Mouse (Mus musculus) T-helper 2 cell (primary cell): ENCODE data around the gene Cdyl.

Experiments used
- in situ Hi-C: fragments of 300-600 bp; cut with MboI, MseI; formaldehyde crosslinking; loops from one replicate; pipeline ENCODE4 v1.15.1; 2025; ENCODE audit warnings: high pct_unique_total_duplicates

Gene Cdyl

DNA sequence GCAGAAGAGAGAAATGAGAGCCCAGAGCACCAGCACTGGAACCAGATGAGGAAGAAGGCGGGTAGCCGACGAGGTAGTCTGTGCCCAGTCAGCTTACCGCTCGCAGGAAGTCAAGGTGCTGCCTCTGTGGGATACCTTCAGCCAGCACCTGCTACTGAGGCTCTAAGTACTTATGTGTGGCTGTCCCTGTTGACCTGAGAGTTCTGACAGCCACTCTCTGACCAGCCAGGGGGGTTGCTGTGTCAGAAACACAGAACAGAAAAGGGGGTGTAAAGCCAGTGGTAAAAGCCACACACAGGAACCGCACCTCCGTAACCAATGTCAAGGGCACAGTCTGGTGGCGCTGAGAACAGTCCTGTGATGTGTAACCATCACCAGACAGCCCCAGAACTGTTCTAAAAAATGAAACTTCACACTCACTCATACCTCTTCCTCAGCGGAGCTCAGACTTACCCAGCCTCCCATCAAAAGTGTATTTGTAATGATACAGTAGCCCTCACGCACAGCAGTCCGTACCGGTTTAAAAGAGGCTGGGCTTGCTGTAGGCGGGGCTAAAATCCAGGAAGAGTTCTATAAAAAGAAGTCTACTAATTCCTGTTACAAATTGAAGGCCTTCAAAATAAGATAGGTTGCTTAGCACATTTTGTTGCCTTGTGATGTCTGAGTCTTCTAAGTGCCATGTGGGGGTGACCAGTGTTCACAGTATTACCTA is 138.3 kb downstream of the Cdyl start:
- in situ Hi-C loops: no loop called here

DNA sequence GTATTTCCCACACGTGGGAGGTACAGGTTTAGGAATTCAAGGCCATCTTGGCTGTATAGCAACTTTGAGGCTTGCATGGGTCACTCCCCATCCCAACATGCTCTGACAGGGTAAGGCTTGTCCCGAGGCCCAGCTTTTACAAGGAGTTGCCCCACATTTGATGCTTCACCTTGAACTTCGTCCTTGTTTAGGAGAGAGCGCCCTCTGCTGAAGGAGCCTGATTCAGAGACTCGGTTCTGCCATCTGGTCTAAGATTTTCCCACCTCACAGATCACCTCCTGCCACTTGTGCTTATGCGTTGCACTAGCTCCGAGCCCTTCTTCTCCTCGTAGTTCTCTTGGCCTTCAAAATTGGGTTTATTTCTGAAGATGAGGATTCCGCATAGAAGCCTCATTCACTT is 139.0 kb downstream of the Cdyl start:
- in situ Hi-C loops: no loop called here

DNA sequence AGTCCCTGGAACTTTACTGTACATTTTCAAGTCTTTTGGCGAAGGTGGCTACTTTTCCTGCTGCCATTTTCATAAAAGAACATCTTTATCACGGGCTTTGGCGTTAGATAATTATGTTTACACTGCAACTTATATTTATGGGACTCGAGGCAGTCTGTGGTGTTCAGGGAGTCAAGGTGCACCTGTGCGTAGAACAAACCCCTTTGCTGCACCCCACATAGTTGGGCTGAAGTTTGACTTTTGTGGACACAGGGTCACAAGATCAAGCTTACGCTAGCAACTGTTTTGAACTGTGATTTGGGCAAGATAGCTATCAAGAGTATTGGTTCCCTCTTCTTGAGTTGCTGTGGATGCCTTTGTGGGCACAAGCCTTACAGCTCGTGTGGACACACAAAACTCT is 140.6 kb downstream of the Cdyl start:
- in situ Hi-C loops: no loop called here

DNA sequence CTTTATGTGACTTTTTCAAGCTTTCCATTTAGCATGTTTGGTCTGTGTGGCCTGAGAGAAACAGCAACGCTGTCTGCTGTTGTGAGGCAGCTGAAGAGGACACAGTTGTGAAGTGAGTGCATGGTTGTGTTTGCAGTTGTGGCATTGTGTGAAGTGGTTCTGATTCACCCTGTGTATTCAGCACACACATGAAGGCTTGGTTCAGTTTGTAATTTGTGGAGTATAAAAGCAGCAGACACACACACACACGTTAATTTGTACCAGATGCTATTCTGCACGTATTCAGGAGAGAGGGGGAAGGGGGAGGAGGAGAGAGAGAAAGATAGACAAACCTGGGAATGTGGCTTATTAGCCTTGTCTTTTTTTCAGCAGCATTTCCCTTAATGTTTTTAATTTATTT is 146.1 kb downstream of the Cdyl start:
- in situ Hi-C loops: no loop called here

DNA sequence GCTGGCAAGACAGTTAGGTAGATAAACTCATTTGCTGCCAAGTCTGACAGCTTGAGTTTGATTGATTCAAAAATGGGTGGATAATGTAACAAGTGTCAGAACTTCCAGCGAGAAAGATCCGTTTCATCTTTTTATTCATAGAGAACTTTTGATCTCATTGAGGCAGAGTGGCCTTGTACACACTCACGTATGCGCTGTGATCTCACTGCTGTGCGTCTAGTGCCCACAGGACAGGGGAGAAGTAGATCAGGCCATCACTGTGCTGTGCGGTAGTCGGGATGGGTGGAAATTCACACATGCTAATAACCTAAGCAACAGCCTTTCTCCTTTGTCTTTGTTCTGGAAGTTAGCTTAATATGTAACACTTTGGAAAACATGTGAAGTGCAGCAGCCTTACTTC is 146.5 kb downstream of the Cdyl start:
- in situ Hi-C loops: no loop called here

DNA sequence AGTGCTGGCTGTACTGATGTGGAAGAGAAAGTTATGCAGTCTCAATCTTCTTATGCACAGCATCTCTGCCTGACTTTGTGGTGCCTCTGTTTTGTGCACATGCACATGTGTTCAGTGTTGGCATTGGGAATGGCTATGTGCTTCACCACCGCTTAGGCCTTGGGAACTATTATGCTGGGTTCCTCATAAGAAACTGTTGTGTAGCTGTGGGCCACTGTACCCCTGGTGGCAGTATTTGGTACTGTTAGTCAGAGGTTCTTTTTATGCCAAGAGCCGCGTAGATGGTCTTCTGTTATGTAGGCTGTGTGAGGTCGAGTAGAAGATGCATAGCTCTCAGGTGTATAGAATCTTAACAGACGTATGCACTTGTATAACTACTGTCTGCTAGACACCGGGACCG is 147.4 kb downstream of the Cdyl start:
- in situ Hi-C loops: no loop called here

DNA sequence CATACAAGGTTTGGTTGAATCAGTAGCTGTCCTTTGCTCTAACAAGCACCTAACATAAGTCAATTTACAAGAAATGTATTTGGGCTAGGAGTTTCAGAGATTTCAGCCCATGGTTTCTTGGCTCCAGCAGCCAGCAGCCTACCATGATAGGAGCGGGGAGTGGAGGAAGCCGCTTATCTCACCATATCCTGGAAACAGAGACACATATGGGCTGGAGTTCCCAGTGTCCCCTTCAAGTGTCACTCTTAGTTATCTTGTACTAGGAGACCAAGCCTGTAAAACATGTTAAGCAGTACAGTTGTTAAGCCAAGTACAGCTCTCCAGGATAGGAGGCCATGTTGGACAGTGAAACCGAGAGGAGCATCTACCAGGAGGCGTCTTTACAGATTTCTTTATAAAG is 147.9 kb downstream of the Cdyl start:
- in situ Hi-C loops: no loop called here

DNA sequence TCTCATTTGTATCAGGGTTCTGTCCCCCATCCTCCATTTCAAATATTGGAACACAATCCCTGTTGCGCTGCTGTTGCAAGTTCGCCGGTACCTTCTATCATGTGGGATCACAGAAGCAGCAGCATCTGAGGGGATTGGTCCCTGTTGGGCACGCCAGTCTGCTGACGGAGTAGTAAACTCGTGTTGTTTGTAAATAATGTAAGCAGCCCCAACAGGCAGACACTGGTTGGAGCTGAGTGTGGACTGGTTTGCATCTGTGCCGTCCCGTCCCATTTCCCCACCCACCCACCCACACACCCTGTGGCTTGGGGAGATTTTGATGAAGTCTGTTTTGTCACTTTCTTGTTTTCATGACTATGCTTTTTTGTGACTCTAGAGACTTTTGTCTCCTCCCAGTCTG is 148.3 kb downstream of the Cdyl start:
- in situ Hi-C loops: no loop called here

DNA sequence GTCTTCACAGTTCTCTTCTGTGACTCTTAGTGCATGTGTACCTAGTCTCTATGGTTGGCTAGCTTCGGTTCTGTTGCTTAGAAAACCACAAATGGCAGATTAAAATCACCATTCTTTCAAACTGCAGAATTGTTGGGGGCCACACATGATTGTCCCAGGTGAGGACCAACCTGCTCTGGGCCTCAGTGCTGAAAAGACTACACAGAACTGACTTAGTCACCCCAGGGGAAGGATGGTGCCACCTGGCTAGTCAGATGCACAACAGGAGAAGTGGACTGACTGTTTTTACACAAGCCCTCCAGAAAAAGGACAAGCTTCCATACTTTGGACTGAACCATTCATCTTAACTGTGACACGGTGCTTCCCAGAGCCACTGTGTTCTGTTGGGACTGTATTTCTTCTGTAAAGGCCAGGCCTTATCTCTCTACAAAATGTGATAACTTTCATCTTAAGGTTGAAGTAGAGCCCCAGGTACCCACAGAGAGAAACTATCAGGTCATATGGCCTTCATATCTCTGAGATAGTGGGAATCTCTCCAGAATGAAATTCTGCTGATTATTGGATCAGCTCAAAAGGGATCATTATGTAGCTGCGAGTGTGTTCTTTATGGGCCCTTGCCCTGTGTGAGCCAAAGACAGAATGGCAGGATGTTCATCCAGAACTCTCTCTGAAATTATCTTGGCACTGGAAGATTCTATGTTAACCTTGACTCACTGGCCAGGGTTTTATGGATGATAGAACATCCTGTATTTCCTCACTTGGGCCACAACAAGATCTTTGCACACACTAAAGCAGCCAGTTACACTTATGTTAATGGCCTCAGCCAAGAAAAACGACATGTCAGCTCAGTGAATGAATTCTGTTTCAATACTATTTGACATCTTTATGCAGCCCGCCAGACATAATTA is 149.9 kb downstream of the Cdyl start:
- in situ Hi-C loops: no loop called here

DNA sequence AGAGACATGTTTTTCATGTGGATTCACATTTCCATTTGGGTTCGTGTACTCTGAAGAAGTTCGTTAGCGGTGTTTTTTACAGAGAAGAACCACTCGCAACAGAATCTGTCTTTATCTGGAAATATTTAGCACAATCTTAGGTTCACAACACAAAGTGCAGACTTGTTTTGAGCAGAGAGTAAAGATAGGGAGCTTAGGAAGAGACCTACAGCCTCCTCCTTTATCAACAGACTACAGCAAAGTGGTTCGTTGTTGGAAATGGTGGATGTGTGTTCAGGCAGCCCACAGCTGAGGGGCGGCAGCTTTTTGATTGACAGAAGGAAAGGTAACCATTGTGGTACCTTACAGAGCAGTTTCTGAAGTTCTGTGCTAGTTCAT is 150.5 kb downstream of the Cdyl start:
- in situ Hi-C loops: no loop called here

DNA sequence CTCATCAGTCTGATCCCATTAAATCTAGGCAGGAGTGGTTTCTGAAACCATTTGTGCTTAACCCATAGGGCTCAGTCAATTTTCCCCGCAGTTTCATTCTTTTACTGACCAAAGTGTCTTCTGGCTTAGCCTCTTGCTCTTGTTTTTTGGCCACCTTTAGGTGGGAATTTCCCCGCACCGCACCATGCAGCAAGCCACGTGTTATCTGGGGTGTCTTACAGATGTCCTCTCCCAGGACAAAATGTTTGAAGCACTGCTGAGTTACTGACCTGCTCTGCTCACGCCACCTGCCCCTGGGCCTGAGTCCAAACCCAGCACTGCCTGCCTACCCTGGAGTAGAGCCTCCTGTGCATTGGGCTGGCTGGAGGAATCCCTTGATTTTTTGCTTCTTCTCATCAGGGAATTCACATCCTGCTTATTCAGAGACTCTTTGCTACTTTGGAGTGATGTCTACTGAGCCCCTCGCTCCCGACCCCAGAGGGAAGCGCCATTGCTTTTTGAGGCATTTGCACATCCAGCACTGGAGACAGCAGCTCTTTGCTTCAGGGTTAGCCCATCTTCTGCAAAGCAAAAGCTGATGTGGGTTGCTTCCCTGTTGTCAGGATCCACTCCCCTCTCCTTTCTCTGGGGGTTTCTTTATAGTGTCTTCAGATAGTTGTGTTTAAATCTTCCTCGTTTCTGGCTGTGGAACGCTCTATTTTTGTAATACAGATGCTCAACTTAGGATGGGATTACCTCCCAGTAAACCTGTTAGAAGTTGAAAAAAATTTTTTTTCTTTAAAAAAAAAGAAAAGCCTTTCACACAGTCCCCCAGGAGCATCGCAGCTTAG is 151.9 kb downstream of the Cdyl start:
- in situ Hi-C loops: no loop called here

DNA sequence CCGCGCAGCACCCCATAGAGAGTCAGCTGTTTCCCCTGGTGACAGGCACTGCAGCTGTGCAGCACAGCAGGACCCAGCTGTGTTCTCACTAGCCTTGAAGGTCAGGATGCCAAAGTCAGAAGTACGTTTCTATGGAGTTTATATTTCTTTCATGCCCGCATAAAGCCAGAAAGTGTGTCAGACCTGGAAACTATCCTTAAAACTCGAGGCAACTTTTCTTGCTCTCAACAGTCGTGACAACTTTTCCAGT is 152.5 kb downstream of the Cdyl start:
- in situ Hi-C loops: no loop called here

DNA sequence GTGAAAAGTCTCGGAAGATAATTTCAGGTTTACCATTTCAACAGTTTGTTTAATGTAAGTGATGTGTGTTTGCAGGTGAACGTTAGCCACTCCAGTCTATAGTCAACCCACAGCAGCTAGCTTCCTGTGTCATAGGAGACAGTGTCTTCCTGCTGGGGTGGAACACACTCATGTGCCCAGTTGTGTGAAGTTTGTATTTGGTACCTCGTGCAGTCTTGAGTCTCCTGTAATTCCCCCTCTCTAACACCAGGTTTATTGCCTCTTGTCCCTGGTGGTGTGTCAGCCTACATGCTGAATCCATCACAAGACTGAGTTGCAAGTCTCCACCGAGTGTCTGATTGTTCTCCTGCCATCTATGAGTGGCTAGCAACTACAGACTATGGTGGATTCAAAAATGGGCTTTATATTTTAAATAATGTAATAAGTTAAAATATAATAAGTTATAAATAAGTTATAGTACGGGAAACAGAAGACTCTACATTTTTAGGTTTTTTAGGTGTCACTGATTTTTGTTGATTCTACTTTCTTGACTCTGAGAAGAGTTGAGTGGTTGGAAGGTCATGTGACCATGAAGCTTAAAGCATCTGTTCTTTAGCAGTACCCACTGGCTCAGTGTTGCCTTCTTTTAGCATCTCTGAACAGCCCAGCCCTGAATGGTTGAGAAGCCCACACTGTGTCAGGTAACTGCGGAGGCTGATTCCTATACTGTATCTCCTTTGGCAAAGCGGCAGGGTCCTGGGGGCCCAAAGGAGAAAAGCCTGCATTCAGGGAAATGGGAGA is 153.9 kb downstream of the Cdyl start:
- in situ Hi-C loops: no loop called here

DNA sequence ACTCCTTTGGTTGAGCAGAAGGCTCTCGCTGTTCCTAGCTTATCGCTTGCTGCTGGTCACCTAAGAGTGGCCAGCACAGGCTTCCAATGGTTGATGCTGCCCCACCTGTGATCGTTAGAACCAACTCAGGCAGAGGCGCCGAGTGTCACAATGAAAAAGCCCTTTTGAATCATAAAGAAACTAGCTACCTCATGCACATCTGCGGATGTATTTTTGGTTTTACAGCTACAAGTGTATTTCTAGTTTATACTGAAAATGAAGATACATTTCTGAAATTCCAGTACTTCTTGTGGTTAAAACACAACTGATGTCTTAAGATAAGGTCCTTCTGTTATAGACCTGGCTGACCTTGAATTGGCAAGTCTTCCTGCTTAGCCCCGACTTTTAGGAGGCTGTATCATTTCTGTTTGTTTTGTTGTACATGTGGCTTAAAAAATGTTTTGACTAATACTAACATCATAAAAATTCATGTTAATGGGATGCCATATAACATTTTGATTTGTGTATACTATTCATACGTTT is 155.6 kb downstream of the Cdyl start:
- in situ Hi-C loops: no loop called here

DNA sequence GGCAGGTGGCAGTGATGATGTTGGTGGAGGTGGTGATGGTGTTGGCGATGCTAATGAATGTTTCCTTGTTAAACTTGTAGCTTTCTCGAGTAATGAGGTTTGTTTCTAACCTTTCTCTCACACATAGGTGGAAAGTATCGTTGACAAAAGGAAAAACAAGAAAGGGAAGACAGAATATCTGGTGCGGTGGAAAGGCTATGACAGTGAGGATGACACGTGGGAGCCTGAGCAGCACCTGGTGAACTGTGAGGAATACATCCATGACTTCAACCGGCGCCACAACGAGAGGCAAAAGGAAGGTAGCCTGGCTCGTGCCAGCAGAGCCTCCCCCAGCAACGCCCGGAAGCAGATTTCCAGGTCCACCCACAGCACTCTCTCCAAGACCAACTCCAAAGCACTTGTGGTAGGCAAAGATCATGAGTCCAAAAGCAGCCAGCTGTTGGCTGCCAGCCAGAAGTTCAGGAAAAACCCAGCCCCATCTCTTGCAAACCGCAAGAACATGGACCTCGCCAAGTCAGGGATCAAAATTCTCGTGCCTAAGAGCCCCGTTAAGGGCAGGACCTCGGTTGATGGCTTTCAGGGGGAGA is 156.2 kb downstream of the Cdyl start:
- in situ Hi-C loops: no loop called here

DNA sequence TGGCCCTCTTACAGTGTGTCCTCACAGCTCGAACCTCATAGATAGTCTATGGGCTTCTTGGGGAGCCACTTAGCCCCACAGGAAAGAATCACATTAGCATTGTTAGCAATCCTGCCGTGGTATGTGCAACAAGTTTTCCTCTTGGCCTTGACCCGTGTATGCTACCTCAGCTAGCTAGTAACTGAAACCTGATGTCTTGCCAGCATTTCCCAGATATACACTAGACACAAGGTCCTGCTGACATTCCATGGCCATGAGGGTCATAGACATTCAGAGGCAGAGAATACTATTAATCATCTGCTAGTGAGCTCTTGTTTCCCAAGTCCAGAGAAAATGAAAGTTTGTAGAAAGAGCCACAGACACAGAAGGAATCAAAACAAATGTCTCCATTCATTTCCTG is 158.0 kb downstream of the Cdyl start:
- in situ Hi-C loops: no loop called here

DNA sequence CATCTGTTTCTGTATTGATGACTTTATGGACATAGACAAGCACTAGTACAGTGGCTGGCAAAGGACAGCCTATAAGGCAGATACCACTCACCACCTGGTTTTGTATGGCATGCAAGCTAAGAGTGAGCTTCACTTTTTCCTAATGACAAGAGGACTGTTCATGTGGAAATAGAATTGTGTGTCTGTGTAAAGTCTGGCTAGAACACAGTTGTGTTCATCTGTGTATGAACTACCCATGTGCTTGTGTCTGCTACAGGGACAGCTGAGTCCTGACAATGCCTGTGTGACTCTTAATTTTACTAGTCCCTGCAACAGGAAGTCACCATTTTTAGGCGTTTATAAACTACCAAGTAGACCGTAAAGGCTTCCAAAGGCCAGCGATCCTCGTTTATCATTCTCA is 158.4 kb downstream of the Cdyl start:
- in situ Hi-C loops: no loop called here

DNA sequence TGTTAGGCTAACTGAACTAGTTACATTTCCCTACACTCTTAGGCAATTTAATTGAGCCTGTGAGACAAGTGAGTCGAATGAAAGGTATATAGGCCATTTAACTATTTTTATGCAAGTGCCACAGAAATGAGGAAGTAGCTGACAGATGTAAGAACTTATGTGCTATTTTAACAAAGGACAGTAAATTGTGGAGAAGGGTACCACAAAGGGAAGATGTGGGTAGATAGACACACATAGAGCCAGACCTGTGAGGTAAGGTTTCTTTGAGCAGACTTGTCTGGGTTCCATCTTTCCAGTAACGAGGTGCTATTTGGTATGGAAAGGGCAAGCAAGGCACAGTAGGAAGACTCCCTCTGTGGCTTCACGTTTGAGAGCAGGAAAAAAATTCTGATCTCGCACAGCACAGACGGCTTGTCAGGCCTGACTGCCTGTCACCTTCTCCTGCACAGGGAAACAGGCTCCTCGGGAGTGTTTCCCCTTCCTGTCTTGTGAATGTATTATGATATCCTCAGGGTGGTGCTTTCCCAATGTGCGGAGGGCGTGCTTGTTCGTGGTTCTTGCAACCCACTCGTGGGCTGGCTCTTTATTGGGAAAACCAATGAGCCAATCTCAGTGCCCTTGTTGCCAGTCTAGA is 162.3 kb downstream of the Cdyl start:
- in situ Hi-C loops: no loop called here

DNA sequence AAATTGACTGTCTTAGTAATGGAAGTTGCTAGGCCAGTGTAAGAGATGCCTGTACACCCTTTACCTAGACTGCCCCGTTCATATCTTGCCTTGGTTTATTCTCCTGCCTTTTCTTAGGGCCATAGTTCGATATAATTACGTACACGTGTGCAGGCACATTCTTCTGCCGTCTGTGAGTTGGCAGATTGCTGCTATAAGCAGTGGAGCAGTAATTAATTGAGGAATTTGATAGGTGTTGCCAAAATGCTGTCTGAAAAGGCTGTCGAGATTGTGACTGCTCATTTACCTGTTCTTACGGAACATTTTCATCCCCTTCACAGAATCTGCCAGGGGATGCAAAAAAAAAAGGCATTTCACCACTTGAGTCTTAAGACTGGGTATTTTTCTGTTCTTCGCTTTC is 163.2 kb downstream of the Cdyl start:
- in situ Hi-C loops: no loop called here

DNA sequence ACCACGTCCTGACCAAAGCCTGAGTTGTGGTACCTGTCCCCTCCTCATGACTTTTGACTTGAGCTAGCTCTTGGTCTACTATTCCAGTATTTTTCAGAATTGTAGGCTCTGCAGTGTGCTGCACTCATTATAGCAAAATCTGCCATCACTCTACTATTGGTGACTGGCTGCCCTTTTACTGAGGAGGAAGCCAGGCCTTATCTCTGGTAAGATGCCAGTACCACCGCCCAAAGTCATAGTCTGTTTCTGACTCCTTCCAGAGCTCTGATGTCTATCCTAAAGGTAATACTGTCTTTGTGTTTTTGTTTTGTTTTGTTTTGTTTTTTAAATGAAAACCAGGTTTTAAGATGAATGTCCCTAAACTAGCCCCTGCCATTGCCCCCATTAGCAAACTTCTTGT is 166.0 kb downstream of the Cdyl start:
- in situ Hi-C loops: no loop called here

DNA sequence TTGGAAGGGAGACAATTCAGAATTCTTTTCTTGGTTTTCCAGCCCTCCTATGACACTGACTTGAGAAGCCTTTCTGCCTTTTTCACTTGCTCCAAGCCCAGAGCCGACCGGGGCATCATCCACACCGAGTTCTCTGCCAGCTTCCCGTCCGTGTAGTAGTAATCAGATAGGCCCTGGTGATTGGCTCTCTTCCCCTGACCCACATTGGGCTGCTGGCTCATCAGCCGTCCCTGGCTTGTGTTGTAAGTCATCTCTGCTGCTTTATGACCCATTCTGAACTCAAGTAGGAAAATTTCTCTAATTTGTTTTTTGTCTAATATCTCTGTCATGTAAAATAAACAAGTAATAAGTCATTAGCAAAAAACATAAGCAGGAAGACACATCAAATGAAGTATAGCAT is 173.0 kb downstream of the Cdyl start:
- in situ Hi-C loops: no loop called here
